Mouse (Mus musculus): ENCODE results near the gene Dpp8.
"Not testable (repeated sequence)": the region's sequence is repeated elsewhere in the genome, so short reads cannot be mapped to it uniquely, and the experiment has no call there.

Gene Dpp8

DNA sequence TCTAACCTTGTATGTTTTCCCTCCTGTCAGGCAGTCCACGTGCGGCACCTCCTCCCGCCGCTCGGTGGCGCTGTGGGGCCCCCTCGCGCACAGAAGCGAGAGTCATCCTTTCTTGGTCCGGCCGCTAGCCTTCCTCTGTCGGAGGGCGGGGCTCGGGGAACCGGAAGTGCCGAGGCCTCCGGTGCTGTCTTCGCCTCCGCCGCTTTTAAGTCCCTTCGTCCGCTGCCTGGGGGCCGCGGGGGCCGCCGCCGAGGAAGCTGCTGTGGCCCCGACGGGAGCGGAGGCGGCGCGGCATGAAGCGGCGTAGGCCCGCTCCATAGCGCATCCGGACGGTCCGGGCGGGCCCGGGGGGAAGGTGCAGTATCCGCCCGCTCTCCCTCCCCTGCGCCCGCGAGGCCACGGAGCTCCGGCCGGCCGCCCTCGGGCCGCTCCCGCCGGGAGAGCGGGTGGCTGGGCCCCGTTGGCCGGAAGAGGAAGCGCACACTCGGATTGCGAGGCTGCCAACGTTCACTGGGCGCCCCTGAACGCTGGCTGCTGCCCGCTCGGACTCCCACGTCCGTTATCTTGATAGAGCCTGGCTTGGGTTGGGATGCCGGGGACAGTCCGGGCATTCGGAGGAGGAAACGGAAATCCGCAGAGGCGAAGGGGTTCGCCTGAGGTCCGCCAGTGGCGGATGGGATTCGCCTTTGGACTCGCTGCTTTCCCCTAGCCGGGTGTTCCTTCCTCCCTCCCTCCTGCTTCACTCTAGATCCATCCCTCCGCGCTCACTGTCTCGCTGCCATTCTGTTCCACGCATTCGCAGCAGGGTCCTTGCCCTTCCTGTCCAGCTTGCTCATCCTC lies at the start of gene Dpp8:
TSS of gene Dpp8 (plus strand) at position 146 of the 840 bp plus-strand sequence.
- peak; percentile 94 for DNase-seq

DNA sequence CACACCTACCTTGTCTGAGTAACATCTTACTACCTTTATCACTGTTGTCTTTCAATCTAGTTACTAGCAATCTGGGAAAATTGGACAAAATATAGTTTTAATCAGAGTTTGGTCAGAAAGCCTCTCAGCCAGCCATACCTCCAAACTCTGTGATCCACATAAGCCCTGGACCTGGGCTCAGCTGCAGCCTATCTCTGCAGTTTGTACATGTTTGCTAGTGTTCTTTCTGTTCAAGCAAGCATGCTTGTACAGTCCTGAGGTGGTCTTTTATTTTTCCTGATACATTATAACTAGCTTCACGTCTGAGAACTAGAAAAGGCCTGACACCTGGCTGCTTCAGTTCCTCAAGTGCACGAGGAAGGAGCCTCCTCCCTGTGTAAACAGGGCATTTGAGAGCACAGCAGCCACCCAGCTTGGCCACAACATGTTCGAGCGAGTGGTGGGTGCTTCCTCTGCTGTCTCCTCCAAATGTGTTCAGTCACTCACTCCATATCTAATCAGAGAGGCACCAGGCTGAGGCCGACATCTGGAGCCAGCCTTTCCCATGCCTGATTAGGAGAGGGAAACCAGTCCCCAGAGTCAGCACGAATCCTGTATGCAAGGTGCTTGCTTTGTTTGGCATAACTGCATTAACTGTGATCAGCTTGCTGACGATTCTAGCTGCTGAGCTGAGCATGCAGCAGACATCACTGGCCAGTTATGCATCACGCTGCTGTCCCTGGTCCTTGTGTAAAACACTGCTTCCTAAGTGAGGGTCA lies 47.0 kb upstream of the Dpp8 start:
- DNase-seq: no peak

DNA sequence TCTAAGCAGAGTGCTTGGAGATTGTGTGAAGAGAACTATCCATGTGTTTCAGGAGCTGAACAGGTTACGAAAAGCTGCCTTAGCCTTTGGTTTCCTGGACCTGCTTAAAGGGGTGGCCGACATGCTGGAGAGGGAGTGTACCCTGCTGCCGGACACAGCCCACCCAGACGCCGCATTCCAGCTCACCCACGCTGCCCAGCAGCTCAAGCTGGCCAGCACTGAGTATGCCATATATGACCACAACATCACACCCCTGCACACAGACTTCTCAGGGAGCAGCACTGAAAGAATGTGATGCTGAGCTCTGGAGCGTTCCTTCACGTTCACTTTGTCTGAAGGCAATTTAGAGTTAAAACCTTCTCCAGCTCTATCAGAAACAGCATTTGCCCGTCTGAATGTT lies 46.4 kb upstream of the Dpp8 start:
- DNase-seq: no peak

DNA sequence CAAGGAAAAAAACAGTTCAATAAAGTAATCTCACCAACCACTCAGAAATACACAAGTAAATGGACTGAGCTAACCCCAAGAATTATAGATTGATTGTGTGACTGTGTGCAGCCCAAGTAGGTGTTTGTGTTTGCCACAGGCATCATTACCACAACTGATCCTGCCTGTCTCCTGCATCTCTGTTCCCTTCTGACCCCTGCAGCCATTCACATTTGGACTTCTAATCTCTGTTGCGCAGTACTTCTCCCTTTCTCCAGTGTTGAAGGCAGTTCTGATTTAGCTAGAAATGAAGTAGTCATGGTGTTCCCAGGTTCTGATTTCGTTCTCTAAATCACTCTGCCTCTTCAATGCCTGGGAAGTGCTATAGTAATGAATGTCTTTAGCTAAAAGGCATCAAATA lies 44.6 kb upstream of the Dpp8 start:
- no peak for DNase-seq

DNA sequence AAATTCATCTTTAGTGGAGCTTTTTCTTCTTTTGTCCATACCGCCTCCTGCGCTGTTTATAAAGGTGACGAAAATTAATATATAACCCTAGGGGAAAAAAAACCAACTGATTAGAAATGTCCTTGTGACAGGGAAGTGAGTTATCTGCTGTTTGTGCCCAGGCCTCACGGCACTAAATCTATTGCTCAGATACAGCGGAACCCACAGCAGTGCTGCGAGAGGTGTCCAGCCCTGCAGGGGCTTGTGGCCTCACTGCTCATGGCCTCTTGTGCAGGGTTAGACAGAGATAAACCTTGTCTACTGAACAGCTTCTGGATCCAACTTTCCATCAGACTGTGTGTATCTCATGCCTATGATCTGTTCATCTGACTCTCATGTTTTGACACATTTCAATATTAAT lies 43.8 kb upstream of the Dpp8 start:
- DNase-seq: no peak

DNA sequence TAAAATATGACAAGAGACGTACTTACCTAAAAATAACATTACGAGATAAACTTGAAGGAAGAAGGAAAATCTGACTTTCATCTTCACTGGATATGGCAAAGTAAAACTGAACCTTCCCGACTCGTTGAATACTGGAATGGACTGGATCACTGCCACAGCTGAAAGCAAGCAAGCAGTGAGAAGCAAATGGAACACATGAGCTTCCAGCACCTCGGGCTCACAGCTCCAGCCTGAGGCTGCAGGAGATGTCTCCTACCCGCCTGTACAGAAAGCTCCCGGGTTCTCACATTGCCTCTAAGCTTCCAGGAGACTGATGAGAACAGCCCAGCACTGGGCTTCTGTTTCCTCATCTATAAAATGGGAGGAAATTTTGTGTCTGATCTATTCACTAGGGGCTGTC lies 41.9 kb upstream of the Dpp8 start:
- DNase-seq: no peak

DNA sequence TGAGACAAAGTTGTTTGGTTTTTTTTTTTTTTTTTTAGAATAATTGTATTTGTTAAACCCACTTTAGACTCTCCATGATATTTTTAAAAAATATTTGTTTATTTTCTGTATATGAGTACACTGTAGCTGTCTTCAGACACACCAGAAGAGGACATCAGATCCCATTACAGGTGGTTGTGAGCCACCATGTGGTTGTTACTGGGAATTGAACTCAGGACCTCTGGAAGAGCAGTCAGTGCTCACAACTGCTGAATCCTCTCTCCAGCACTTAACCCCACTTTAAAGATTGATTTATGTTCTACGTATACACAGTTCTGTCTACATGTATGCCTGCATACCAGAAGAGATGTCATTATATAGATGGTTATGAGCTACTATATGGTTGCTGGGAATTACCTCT lies 36.8 kb upstream of the Dpp8 start:
- DNase-seq: not testable (repeated sequence)

DNA sequence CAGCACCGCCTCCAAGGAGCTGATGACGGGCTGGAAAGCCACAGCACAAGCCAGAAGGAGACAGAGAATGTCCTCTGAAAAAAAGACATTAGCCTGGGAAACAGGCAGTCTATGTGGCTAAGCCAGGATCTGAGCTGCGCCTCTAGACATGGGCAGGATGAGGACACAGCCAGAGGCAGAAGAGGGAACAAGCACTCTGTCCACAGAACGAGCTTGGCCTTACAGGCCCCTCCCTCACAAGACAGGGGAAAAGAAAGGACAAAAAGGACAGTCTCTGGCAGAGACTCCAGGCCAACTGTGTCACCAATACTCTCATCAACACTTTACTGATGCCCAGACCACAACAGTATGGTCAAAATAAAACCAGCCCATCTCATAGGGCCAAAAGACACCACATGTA lies 30.7 kb upstream of the Dpp8 start:
- no peak for DNase-seq

DNA sequence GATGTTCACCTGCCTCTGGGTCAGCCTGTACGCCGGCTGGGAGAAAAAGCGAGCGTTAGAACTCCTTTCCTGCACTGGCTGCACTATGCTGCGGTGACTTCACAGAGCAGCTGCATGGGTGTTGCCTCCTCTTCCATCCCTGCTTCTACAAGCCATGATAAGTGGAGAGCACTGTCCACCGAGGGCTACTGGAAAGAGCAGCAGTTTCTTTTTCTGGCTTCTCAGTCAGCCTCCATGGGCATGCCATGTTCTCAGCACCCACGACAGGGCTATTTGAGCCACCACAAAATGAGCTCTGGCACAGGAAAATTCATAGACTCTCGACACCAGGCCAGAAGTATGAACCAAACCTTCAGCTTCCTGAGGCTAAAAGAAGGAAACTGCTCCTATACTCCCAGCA lies 26.5 kb upstream of the Dpp8 start:
- DNase-seq: no peak

DNA sequence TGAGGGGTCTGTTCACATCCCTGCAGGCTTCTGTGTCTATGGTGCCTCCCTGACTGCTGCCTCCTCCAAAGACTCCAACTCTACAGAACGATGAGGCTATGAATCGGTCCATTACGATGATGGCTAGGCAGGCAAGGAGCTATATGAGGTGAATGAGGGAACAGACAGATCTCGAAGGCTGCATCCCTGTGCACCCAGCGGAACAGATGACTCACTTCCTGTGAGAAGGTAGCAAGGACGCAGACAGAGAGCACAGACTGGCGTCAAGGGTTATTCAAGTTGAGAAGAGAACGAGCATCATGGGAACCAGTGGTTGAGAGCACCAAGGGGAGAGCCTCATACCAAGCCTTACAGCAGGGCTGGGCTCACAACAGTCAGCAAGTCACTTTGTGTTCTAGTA lies 21.6 kb upstream of the Dpp8 start:
- DNase-seq: no peak

DNA sequence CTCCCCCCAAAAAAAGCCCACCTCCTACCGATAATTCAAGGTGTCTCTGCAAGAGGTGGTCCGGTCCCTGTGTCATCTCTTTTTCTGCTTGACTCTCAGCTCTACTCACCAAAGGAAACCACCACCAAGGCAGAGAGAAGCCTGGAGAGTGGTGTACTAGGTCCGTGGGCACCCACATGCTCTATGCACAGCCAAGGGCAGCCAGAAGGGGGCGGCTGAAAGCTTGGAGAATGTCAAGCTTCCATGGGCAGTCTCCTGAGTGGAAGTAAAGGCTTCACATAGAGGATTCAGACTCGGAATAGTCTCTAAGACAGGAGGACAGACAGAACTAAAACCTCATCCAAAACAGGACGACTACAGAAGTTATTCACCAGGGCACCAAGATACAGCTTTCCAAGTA lies 20.9 kb upstream of the Dpp8 start:
- no peak for DNase-seq

DNA sequence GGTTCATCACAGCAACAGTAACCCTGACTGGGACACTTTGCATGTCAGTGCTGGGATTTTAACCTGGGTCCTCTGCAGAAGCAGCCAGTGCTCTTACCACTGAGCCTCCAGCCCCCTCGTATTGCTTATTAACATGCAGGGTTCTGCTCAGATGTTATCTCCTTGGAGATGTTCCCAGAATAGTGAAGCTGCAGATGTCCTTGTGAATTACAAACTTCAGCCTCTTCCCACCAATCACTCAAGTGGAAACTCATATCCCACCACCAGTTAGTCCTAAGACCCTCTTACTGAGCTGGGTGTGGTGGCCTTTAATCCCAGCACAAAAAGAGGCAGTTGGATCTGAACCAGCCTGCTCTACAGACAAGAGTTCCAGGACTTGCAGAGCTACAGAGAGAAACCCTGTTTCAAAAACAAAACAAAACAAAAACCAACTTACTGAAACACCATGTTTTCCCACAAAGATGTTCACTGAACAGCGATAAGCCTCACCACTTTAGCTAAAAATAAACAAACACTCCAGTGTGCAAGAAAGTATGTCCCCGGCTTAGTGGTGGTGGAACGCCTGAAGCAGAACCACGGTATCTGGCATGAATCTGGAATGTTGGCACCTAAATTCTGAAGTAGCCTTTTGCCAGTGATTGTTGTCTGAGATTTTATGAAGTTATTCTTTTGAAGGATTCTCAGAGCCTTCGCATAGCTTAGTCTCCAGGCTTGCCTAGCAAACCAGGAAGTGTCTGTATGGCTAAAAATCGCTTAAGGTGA lies 16.6 kb upstream of the Dpp8 start:
- no peak for DNase-seq

DNA sequence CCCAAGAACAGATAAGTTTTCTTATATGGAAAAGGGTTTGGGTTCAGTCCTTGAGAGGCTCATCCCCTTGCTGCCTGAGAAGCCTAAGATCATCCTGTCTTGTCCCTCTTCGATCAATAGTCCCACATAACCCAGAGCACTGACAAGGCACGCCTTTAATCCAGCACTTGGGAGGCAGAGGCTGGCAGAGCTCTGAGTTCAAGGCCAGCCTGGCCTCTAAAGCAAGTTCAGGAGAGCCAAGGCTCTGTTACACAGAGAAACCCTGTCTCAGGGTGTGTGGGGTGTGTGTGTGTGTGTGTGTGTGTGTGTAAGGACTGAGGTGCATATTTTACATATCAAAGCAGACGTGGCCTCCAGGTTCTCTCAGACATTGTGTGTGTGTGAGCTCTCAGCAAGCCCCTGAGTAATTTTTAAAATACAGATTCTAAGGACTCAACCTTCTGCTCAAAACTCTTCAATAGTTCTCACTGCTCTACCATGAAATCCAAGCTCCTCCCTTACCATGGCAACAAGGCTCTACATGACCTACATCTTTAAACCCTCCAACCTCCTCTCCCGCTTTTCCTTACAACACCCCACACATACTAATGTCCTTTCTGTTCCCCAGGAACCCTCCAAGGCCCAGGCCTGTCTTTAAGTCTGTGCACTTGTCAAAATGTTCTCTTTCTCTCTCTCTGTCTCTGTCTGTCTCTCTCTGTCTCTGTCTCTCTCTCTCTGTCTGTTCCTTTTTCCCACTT lies 15.8 kb upstream of the Dpp8 start:
- no peak for DNase-seq

DNA sequence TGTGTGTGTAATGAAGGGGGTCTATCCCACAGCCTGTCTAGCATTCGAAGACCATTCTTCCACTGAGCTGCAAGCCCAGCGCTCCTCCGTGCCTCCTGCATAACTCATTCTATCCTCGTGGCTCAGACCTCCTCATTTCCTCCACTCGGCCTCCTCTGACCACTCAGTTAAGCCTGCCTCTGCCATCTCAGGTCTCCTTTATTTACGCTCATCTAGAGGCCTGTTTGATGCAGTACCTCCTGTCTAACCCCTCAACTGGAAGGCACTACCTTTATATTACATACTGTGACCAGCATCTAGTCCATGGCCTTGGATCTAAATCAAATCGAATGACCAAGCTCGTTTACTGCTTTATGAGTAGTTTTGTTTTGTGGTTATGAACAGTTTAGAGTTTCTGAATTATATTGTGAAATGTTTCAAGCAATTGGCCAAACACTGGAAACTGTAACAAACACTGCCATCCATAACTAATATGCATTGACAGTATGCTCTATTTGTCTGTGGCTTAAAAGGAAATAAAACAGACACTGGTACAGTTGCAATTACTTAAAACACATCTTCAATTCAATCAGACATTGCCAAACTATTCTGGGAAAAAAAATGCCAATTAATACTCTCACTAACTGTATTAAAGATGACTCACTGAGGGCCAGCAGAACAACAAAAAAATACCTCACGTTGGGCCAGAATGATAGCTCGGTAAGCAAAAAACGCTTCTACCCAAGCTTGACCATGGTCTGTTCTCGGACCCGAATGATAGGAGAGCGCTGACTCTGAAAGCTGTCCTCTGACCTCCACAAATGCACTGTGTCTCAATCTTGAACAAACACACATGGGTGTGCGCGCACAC lies 15.0 kb upstream of the Dpp8 start:
- DNase-seq: no peak

DNA sequence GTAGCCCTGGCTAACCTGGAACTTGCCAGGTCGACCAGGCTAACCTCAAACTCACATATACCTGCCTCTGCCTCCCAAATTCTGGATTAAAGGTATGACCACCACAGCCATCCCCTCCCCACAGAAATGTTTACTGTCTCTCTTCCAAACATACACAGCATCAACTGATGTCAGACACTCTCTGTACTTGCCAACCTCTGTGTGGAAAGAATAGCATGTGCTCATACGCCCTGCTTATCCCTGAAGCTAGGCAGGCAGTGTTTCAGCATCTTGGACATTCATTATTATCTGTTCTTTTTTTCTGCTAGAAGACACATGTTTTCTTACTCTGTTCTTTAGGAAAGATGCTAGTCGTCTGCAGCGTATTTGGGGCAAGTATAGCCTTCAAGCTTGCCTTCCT lies 14.3 kb upstream of the Dpp8 start:
- DNase-seq: no peak

DNA sequence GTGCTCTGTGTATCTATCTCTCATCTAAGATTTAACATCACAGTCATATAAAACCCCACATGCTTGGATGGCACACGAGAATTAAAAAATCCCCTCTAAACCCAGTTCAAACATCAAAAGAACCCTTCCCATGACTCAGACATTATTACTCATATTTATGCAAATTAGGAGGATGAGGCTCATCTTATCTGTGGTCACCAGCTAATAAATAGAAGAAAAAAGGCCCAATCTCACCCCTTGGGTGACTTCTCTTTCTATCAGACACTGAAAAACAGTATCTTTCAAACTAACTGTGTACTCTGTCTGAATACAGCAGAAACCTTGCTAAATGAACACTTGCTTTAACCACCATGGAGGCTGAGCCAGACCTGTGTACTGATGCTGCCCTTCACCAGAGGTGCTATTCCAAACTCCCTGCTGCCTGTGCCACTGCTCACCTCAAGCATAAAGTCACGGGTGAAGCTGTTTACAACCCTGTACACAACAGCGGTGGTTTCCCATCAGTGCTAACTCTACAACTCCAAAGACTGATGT lies 13.6 kb upstream of the Dpp8 start:
- DNase-seq: no peak

DNA sequence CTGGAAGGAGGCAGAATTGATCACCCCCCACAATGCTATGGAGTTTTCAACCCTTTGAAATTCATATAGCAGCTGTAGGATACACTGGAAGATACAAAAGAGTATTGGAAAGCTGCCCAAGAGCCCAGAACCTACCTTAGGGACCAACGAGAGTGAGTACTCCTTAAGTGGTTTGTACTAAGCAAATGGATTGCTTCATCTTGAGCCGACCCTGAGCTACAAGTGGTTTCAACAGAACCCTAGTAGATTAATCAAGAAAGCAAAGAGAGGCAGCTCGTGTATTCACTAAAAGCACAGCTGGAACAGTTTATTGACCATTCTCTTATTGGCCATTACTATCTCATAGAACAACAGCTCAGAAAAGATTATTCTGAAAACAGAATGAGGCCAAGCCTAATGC lies 13.1 kb upstream of the Dpp8 start:
- DNase-seq: no peak

DNA sequence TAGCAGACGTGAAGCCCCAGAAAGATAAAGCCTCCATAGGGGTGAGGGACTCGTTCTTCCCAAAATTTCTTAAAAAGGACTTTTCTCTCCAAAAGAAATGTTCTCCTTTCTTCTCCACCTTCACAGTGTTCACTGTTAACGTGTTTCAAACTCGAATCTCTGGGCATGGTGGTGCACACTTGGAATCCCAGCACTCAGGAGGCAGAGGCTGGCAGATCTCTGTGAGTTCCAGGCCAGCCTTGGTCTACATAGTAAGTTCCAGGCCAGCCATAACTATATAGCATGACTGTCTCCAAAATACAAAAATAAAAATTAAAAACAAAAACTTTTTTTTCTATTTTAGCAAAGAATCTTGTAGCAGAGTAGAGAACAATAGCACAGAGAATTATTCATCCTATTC lies 12.1 kb upstream of the Dpp8 start:
- no peak for DNase-seq

DNA sequence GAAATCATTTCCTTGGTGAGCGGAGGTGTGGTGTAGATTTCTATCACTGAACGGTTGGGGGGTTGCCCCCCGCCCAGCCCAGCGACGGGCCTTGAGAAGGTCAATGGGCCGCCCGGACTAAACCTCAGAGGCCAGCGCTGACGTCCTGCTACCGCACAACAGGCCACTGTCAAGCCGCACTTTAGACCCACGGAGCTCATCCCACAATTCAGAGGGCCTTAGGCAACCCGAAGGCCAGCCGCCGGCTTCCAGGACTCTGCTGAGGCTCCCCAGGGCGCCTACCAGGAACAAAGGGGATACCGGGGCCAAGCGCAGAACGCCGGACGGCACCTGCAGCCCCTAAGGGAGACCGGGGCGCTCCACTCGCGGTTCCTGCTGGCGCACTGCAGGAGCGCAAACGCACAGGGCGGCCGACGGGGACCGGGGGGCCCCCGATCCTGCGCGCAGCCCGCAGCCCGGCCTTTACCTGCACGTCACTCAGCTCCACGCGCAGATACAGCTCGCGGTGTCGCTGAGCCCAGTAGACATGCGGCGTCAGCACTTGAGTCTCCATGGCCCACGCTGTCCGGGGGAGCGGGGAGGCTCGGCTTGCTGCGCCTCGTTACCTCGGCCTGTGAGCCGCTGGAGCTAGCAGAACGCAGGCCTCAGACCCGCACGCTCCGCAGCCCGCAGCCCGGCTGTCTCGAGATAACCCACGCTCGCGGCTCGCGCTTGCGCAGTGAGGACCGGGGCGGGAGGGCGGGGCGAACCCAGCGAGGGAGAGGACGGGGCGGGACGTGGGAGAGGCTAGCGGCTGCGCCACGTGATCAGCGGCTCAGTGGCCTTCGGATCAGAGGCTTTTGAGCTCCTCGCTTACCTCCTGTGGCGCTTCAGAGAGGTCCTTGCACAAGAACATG lies 11.0 kb upstream of the Dpp8 start, which contains the start of gene Hacd3:
TSS of gene Hacd3 (minus strand) at position 703 of the 896 bp plus-strand sequence.
- peak; percentile 93 for DNase-seq

DNA sequence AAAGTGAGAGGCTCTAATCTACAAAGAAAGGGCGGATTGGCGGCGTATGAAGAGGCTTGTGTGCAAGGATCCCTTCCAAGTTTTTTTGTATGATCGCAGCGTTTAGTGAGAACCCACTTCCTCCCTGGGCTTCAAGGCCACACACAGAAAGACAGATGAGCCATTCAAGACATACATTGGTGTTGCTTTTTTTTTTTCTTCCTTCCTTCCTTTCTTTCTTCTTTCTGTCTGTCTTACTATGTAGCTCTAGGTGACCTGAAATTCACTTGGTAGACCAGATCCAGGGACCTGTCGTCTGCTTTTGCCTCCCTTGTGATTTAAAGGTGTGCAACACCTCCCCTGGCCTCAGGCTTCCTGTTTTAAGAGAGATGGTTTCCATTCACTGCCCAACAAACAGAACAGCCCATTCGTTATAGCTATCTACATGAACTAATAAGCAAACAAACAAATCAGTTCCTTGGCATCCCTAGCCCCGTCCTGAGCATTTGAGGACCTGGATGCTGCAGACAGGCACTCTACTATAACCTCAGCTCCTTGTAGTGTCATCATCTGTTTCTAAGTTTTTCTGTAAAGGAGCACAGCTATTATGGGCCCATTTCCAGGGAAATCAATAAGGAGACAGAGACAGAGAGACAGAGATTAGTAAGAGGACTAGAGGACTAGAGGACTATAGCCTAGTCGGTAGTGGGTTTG lies 10.2 kb upstream of the Dpp8 start:
- peak; percentile 38 for DNase-seq

All from cerebellum, adult 9-11 months (tissue).